Mouse (Mus musculus) liver, embryonic 14.5 days (tissue): ENCODE data around the gene Nup50.

Experiments
- CTCF ChIP-seq: IDR thresholded peaks from 2 replicates; pipeline ENCODE4 v1.5.1; 2016; ENCODE audit warnings: antibody characterized with exemption, low read depth, control low read depth
- EP300 ChIP-seq: IDR thresholded peaks from 2 replicates; pipeline ENCODE4 v1.6.1; 2016; ENCODE audit warnings: antibody characterized with exemption, low read depth

DNA sequence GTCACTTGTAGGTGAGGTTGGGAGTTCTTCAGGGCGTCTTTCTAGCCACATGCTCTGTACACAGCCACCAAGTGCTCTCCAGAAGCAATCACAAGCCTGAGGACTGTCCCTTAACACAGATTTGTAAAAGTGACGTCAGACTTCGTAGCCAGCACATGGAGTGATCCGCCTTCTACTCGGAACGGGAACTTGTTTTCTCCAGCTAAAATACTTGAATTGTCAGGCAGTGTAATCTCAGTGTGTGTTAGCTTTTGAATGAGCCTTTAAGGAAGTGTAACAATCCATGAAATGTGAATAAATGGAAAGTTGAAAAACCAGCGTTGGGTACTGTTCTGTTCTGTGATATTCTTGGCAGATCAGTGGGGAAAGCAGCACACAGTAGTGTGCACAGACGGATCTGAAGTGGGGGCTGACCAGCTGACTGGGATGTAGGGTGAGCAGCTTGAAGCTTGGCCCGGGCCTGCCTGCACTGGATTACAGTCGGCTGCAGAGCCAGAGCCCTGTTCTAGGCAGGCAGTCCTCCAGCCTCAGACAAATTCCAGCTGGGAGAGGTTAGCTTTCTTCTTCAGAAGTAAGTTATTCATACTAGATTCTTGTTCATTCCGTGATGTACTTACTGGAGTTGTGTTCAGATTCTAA, 19.6 kb downstream of the Nup50 start:
- TF ChIP-seq CTCF (no peak), EP300 (no peak)
